Mouse (Mus musculus): Measurements from ENCODE around the gene Xylt1.

DNA sequence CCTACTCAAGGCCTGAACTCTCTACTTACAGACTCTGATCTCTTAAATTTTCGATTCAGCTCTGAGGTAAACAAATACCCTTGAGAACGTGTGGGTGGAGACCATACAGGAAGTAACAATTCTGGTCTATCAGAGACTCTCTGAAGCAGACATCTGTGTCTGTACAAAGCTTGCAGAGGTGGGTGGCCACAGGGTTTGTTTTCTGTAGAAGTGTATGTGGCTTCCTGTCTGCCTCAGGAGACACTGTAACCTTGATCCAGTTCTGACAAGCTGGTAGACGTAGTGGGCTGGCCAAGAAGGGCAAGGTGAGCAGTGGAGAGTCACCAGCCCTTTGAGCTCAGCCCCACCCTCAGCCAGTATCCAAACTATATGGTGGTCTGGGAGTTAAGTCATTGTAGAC is 233.0 kb downstream of the Xylt1 start:
- no peak for TF ChIP-seq CTCF (IDR thresholded peaks at IDR 0.05; ENCODE audit: low read depth, low read length)
- TF ChIP-seq POLR2A (IDR thresholded peaks at IDR 0.05; ENCODE audit: borderline replicate concordance, low read depth, low read length): no peak

Data from bone marrow macrophage, adult 2 months (primary cell).